Comparison of ENCODE assay signal across 8 mouse cellular contexts in the genomic region with DNA sequence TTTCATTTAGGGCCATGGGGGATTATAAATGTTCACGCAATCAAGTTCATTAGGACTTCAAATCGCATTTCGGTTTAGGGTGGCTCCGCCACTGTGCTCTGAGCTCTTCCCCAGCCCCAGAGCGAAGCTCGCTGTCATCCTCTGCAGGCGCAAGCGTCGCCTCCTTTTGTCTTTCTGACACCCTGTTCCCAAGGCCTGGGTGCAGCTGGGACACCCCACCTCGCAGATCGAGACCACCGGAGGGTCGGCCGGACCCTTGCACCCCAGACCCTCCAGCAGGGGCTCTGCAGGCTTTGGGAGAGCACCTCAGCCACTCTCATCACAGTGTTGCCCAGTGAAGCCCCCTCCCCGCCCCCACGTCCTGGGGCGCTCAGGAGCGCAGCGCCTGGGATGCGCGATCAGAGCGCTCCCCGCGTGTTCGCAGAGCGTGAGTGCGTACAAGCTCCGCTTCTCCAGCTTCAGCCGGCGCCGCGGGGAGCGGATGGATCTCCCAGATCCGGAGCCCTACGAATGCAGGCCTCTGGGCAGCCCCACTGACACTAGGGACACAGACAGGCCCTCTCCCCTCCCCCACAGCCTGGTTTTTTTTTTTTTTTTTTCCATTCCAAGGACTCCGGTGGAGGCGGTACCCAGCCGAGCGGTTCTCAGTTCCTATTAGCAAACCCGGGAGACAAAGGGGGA. TPM values are rescaled to one million over a fixed set of nuclear protein-coding genes. Genes with fewer than 3 reads are reported as not detected.
A peak's percentile ranks its signal among the peaks of the same experiment; 100 is the strongest.
DNase-seq lines count a peak whose midpoint lies in the region; ATAC-seq lines count a peak whose summit lies in the region.

No protein-coding gene starts in this region.

- H3K9me3 ChIP-seq in kidney, embryonic 15.5 days (replicated peaks) = no peaks in the 10 kb centered on the region
- no peaks in the 10 kb centered on the region for H3K9me3 ChIP-seq in embryonic facial prominence, embryonic 10.5 days
- no peaks in the 10 kb centered on the region for H3K9me3 ChIP-seq in intestine, embryonic 14.5 days (ENCODE audit: control insufficient read depth, low read length)
- H3K9me3 ChIP-seq in neural tube, embryonic 14.5 days (ENCODE audit: control insufficient read depth, low read length) = no peaks in the 10 kb centered on the region

- no peaks in the 10 kb centered on the region for H3K36me3 ChIP-seq in kidney, embryonic 15.5 days
- no peaks in the 10 kb centered on the region for H3K36me3 ChIP-seq in embryonic facial prominence, embryonic 10.5 days (replicated peaks)
- H3K36me3 ChIP-seq in intestine, embryonic 14.5 days (ENCODE audit: control insufficient read depth, insufficient read depth, low read length) = no peaks in the 10 kb centered on the region
- H3K36me3 ChIP-seq in neural tube, embryonic 14.5 days (ENCODE audit: control insufficient read depth, insufficient read depth, low read length) = no peaks in the 10 kb centered on the region

- peaks cover 22% of the 10 kb centered on the region for H3K4me1 ChIP-seq in kidney, embryonic 15.5 days
- H3K4me1 ChIP-seq in embryonic facial prominence, embryonic 10.5 days = peaks cover 30% of the 10 kb centered on the region
- peaks cover 3% of the 10 kb centered on the region; the same call in 1 of the 2 replicates for H3K4me1 ChIP-seq in intestine, embryonic 14.5 days (replicated peaks; ENCODE audit: control insufficient read depth, insufficient read depth, low read length)
- H3K4me1 ChIP-seq in neural tube, embryonic 14.5 days (ENCODE audit: control insufficient read depth, insufficient read depth, low read length) = peaks cover 15% of the 10 kb centered on the region

- H3K4me2 ChIP-seq in kidney, embryonic 15.5 days = peak overlapping the region; percentile 56
- H3K4me2 ChIP-seq in intestine, embryonic 14.5 days (ENCODE audit: low read length) = peak overlapping the region; percentile 36
- peak overlapping the region; percentile 67 for H3K4me2 ChIP-seq in neural tube, embryonic 14.5 days (ENCODE audit: low read depth, low read length)

- H3K9ac ChIP-seq in kidney, embryonic 15.5 days = no peak overlapping the region
- H3K9ac ChIP-seq in intestine, embryonic 14.5 days (ENCODE audit: low read length) = no peak overlapping the region
- peak overlapping the region; percentile 37 for H3K9ac ChIP-seq in neural tube, embryonic 14.5 days (replicated peaks; ENCODE audit: low read depth, low read length)

- no peak for DNase-seq in kidney, adult 11 months
- DNase-seq in embryonic facial prominence, embryonic 10.5 days (ENCODE audit: low spot score) = peak; percentile 67
- DNase-seq in intestine, embryonic 14.5 days (ENCODE audit: low spot score) = no peak
- no peak for DNase-seq in right cerebral cortex, postnatal 36 days (ENCODE audit: low spot score in 2 of 2)
- no peak for DNase-seq in layer of hippocampus, adult 9-11 months
- DNase-seq in lung, adult 18-20 months = no peak

- H3K27ac ChIP-seq in kidney, embryonic 15.5 days = no peak overlapping the region
- H3K27ac ChIP-seq in embryonic facial prominence, embryonic 10.5 days (replicated peaks) = peak overlapping the region; percentile 69; the same call in 1 of the 2 replicates
- no peak overlapping the region for H3K27ac ChIP-seq in intestine, embryonic 14.5 days (ENCODE audit: low read depth)
- H3K27ac ChIP-seq in neural tube, embryonic 14.5 days (ENCODE audit: low read depth, low read length) = peak overlapping the region; percentile 73

- ATAC-seq in kidney, embryonic 15.5 days (replicated peaks; ENCODE audit: low FRiP score) = no peak
- ATAC-seq in intestine, embryonic 14.5 days (replicated peaks; ENCODE audit: low FRiP score, low TSS enrichment, low read depth) = no peak
- peak; percentile 55; the same call in 1 of the 2 replicates for ATAC-seq in neural tube, embryonic 14.5 days (ENCODE audit: low read depth)

- H3K27me3 ChIP-seq in kidney, embryonic 15.5 days = peaks cover 95% of the 10 kb centered on the region
- peaks cover 97% of the 10 kb centered on the region for H3K27me3 ChIP-seq in embryonic facial prominence, embryonic 10.5 days (replicated peaks; ENCODE audit: low read depth, poor library complexity, severe bottlenecking)
- peaks cover 83% of the 10 kb centered on the region for H3K27me3 ChIP-seq in intestine, embryonic 14.5 days (replicated peaks; ENCODE audit: control insufficient read depth, insufficient read depth, low read length)
- H3K27me3 ChIP-seq in neural tube, embryonic 14.5 days (ENCODE audit: control insufficient read depth, insufficient read depth, low read length) = peaks cover 14% of the 10 kb centered on the region

- WGBS in kidney, embryonic 15.5 days = under 1% methylated on average over 40 of the region's 40 CpGs
- under 1% methylated on average over 40 of the region's 40 CpGs for WGBS in embryonic facial prominence, embryonic 10.5 days
- 2% methylated on average over 40 of the region's 40 CpGs for whole genome bisulfite sequencing in intestine, embryonic 14.5 days
- under 1% methylated on average over 40 of the region's 40 CpGs for WGBS in neural tube, embryonic 14.5 days

- H3K4me3 ChIP-seq in kidney, embryonic 15.5 days (replicated peaks) = peak overlapping the region; percentile 36
- H3K4me3 ChIP-seq in embryonic facial prominence, embryonic 10.5 days = peak overlapping the region; percentile 60
- H3K4me3 ChIP-seq in intestine, embryonic 14.5 days (ENCODE audit: low read depth, low read length) = peak overlapping the region; percentile 25
- H3K4me3 ChIP-seq in neural tube, embryonic 14.5 days (ENCODE audit: low read depth, low read length) = peak overlapping the region; percentile 31

RNA-seq across cellular contexts. Expression of gene Gbx2, which starts 10.9 kb away (rescaled TPM):
- 0.10 TPM in 1 of 2 replicates, not detected in the other for polyA plus RNA-seq in kidney, embryonic 15.5 days (2015; fragmentation: Nextera tagmentation; extraction: Ambion mirVana)
- 8.7 and 11.1 TPM in 2 replicates for polyA plus RNA-seq in embryonic facial prominence, embryonic 10.5 days (2016; fragmentation: Nextera tagmentation; extraction: Ambion mirVana)
- 0.20 TPM in 1 of 2 replicates, not detected in the other for polyA plus RNA-seq in intestine, embryonic 14.5 days (2014; fragmentation: Nextera tagmentation; extraction: Ambion mirVana)
- 25.4 and 30.9 TPM in 2 replicates for polyA plus RNA-seq in neural tube, embryonic 14.5 days (2014; fragmentation: Nextera tagmentation; extraction: Ambion mirVana)

Comparison
In these comparisons a context has a peak if more than half of its experiments do, and no peak if none do; other contexts are left out.
1. H3K27ac ChIP-seq: peak in embryonic facial prominence, embryonic 10.5 days (single experiment) and neural tube, embryonic 14.5 days (single experiment); none in kidney, embryonic 15.5 days (single experiment) and intestine, embryonic 14.5 days (single experiment).
2. Peak in every context shown above with its lines, with median percentiles within 50 percentile points of each other: H3K4me2 ChIP-seq and H3K4me3 ChIP-seq.